In genomic region chrX:142885962-142886361, GRCm38 (mm10) we compare ENCODE assay signal across 19 mouse cellular contexts.
DNase-seq lines count a peak whose midpoint lies in the region; ATAC-seq and TF ChIP-seq lines count a peak whose summit lies in the region.
"Had no signal": no experiment of that assay in that cellular context is flagged by ENCODE, and none has a peak within 500 bp of the region (broad histone marks: within the 10 kb centered on the region; RNA-seq: fewer than 3 reads in every experiment).

No protein-coding gene starts in this region.

- TF ChIP-seq CTCF in Patski (IDR thresholded peaks at IDR 0.05) = no peak
- no peak for TF ChIP-seq CTCF in stomach, postnatal 0 days (IDR thresholded peaks at IDR 0.05; ENCODE audit: low read depth)

- no peaks in the 10 kb centered on the region for H3K36me3 ChIP-seq in stomach, postnatal 0 days (ENCODE audit: control insufficient read depth, insufficient read depth, low read length)
- H3K36me3 ChIP-seq in forebrain, embryonic 16.5 days (ENCODE audit: control insufficient read depth, insufficient read depth) = no peaks in the 10 kb centered on the region

- POLR2A ChIA-PET in Patski (lab: Charles Lee) = no interaction called here

- no peak overlapping the region for H3K9ac ChIP-seq in stomach, postnatal 0 days (ENCODE audit: low read length)
- no peak overlapping the region for H3K9ac ChIP-seq in forebrain, embryonic 16.5 days (replicated peaks; ENCODE audit: low read depth, low read length)

- no peak overlapping the region for H3K4me3 ChIP-seq in stomach, postnatal 0 days (ENCODE audit: low read depth, low read length)
- H3K4me3 ChIP-seq in forebrain, embryonic 16.5 days (replicated peaks; ENCODE audit: low read length) = no peak overlapping the region

- H3K27me3 ChIP-seq in Patski = peaks cover 41% of the 10 kb centered on the region
- no peaks in the 10 kb centered on the region for H3K27me3 ChIP-seq in stomach, postnatal 0 days (ENCODE audit: control insufficient read depth, insufficient read depth, low read length)
- H3K27me3 ChIP-seq in forebrain, embryonic 16.5 days (replicated peaks; ENCODE audit: control insufficient read depth, insufficient read depth, low read length) = peaks cover 3% of the 10 kb centered on the region; the same call in 1 of the 2 replicates
- H3K27me3 ChIP-seq: CH12.LX had no signal

- peak; percentile 62 for ATAC-seq in Patski
- peak; percentile 51; the same call in 1 of the 2 replicates for ATAC-seq in stomach, postnatal 0 days (ENCODE audit: low FRiP score, low TSS enrichment)
- no peak for ATAC-seq in forebrain, embryonic 16.5 days
- ATAC-seq: activated CD4-positive, CD25-positive, alpha-beta regulatory T cell, adult 4 months; CD4-positive, CD25-positive, alpha-beta regulatory T cell, adult 4 months had no signal

- no peak for DNase-seq in Patski (ENCODE audit: low read depth, low spot score)
- peak; percentile 13 for DNase-seq in stomach, postnatal 0 days (ENCODE audit: low spot score)
- no peak for DNase-seq in gastrocnemius, adult 8-10 months (ENCODE audit: low spot score in 2 of 2)
- DNase-seq: adrenal gland, adult 2 months; adrenal gland, adult 8-10 months; adrenal gland, postnatal 10 days; adrenal gland, postnatal 14 days; adrenal gland, postnatal 25 days; adrenal gland, postnatal 36 days; B cell, adult 2 months; cerebellum, adult 11 months; cerebellum, adult 11-12 months; cerebellum, adult 18-20 months; cerebellum, adult 2 months had no signal

- H3K4me1 ChIP-seq in stomach, postnatal 0 days (replicated peaks; ENCODE audit: control insufficient read depth, insufficient read depth) = no peaks in the 10 kb centered on the region
- no peaks in the 10 kb centered on the region for H3K4me1 ChIP-seq in forebrain, embryonic 16.5 days (replicated peaks; ENCODE audit: control insufficient read depth, insufficient read depth, low read length)

- 63% methylated on average over 7 of the region's 7 CpGs for WGBS in stomach, postnatal 0 days
- WGBS in forebrain, embryonic 16.5 days = 86% methylated on average over 7 of the region's 7 CpGs

- CTCF ChIA-PET in Patski (lab: Charles Lee) = interaction anchor here (1.4 to 3.3 kb wide), 2 partner anchors 9 to 17 kb away, joined by 3 to 14 read pairs; no protein-coding TSS in a partner anchor

- H3K4me2 ChIP-seq in stomach, postnatal 0 days (replicated peaks; ENCODE audit: low read depth) = no peak overlapping the region
- no peak overlapping the region for H3K4me2 ChIP-seq in forebrain, embryonic 16.5 days (ENCODE audit: low read length)

- no peak overlapping the region for H3K27ac ChIP-seq in stomach, postnatal 0 days (replicated peaks)
- no peak overlapping the region for H3K27ac ChIP-seq in forebrain, embryonic 16.5 days (ENCODE audit: low read length)

- no peaks in the 10 kb centered on the region for H3K9me3 ChIP-seq in stomach, postnatal 0 days (ENCODE audit: control insufficient read depth, low read length)
- H3K9me3 ChIP-seq in forebrain, embryonic 16.5 days (ENCODE audit: control insufficient read depth, low read length) = no peaks in the 10 kb centered on the region
- H3K9me3 ChIP-seq: G1E had no signal

- in situ Hi-C loops in Patski (cut with MboI; ENCODE audit: low pct_unique_long_range_greater_than_20kb) = no loop called here

- TF ChIP-seq EP300 in stomach, postnatal 0 days (optimal IDR thresholded peaks at IDR 0.05) = no peak
